Mouse (Mus musculus) lung, postnatal 0 days (tissue): ENCODE data around the gene Ubxn2a.

ENCODE experiments used
- CTCF ChIP-seq: IDR thresholded peaks from 2 replicates; pipeline ENCODE4 v1.5.1; 2016; ENCODE audit warnings: antibody characterized with exemption, mild to moderate bottlenecking
- EP300 ChIP-seq: IDR thresholded peaks from 2 replicates; pipeline ENCODE4 v1.6.1; 2016; ENCODE audit warnings: antibody characterized with exemption, mild to moderate bottlenecking, control low read depth

GRCm38 (mm10) chr12:4953156-4953555 is 45.7 kb upstream of the Ubxn2a start:
- no peak for TF ChIP-seq CTCF
- TF ChIP-seq EP300: no peak
